Mouse (Mus musculus) embryonic facial prominence, embryonic 10.5 days (tissue): ENCODE measurements around the gene Vps11. TPM values are rescaled to one million over a fixed set of nuclear protein-coding genes. Genes with fewer than 3 reads are reported as not detected.
"Not testable (repeated sequence)": the region's sequence is repeated elsewhere in the genome, so short reads cannot be mapped to it uniquely, and the experiment has no call there.

ENCODE experiments used
- DNase-seq: peaks from one replicate; pipeline ENCODE4 v3.0.0-alpha.2; 2017; ENCODE audit warnings: low spot score
- H3K27ac ChIP-seq: fragments of 300-500 bp; sonication (generic); replicated peaks from 2 replicates; pipeline ENCODE4 v1.5.1; 2016; ENCODE audit warnings: mild to moderate bottlenecking
- H3K27me3 ChIP-seq: fragments of 300-500 bp; sonication (generic); replicated peaks from 2 replicates; pipeline ENCODE4 v1.6.1; 2016; ENCODE audit warnings: low read depth, mild to moderate bottlenecking; ENCODE audit not compliant: poor library complexity, severe bottlenecking
- H3K36me3 ChIP-seq: fragments of 300-500 bp; sonication (generic); replicated peaks from 2 replicates; pipeline ENCODE4 v1.6.1; 2016; ENCODE audit warnings: mild to moderate bottlenecking, moderate library complexity
- H3K4me1 ChIP-seq: fragments of 300-500 bp; sonication (generic); 2 replicates; pipeline ENCODE4 v1.6.1; 2016
- H3K4me3 ChIP-seq: fragments of 300-500 bp; sonication (generic); 2 replicates; pipeline ENCODE4 v1.5.1; 2016; ENCODE audit warnings: mild to moderate bottlenecking, moderate library complexity
- H3K9me3 ChIP-seq: fragments of 300-500 bp; sonication (generic); 2 replicates; pipeline ENCODE4 v1.6.1; 2016; ENCODE audit warnings: mild to moderate bottlenecking
- WGBS: fragments of 180-500 bp; shearing (Covaris S2); methylation state at CpG from one replicate; pipeline ENCODE4 v1.1.7; 2016; 5-methylcytosine and 5-hydroxymethylcytosine counted together
- polyA plus RNA-seq: library from polyadenylated mRNA; unstranded; fragments of >200 nt; fragmentation: Nextera tagmentation; extraction: Ambion mirVana; gene quantifications from 2 replicates; pipeline ENCODE4 v1.2.1, GENCODE M21; 2016

The Vps11 gene
- polyA plus RNA-seq, 1 experiment from 2014 or later: 30.9 TPM

DNA sequence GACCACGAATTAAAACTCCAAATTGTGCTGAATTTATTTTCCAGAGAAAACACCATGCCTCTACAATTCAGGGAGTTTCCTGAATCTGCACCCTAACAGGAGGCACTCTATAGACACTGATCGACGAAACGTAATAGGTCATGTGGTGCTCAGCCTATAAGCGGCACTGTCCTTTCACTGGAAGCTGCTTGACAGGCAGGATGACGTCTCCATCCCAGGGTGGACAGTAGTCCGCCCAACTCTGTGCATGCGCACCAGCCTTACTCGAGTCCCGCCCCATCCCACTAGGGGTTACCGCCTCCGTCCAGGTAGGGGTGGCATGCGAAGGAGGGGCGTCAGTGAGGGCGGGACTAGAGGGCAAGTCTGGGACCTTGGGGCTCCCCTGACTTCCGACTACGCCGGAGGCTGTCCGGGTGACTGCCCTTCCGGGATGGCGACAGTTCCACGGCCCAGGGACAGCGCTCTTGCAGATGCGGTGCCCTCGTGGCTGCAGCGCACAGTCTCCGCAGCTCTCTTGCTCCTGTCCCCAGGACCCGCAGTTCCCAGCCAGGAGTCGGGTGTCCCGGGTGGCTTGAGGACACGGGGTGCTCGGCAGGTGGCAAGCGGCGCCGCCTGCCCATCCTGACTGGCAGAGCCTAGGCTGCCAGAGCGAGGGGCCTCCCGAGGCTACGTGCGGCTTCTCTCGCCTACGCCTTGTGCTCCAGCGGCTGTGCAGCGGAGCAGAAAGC is 35.4 kb upstream of the Vps11 start, which contains the start of gene Slc37a4:
Gene Slc37a4 (plus strand): TSS at position 169 of the 728 bp plus-strand sequence.
- peak; percentile 93 for DNase-seq
- Histone ChIP-seq H3K4me1 (peaks cover 26% of the 10 kb centered on the region), H3K27ac (peak within 1 kb of the TSS; percentile 86), H3K4me3 (peak within 1 kb of the TSS; percentile 79), H3K36me3 (peaks cover 43% of the 10 kb centered on the region), H3K9me3 (no peaks in the 10 kb centered on the region), H3K27me3 (no peaks in the 10 kb centered on the region)
- under 1% methylated on average over 43 of the region's 43 CpGs for WGBS

DNA sequence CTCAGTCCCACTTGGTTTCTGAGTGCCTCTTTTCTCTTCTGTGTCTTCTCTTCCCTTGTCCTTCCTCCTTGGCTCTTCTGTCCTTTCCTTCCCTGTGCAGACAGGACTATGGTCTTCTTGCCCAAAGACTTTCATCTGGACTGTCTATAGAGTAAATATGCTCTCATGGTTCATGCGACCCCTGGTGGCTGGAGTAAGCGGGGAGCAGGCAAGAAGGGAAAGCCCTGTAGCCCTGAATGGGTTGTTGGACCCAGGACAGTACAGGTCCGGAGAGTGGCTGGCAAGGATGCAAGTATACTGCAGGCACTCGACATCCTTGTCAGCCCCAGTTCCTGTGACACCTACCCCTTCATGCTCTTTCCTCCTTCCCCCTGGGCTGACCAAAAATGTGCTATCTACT is 30.0 kb upstream of the Vps11 start:
- Histone ChIP-seq H3K36me3 (peaks cover 67% of the 10 kb centered on the region), H3K4me1 (peaks cover 3% of the 10 kb centered on the region; the same call in 1 of the 2 replicates), H3K9me3 (no peaks in the 10 kb centered on the region), H3K27ac (no peak overlapping the region), H3K4me3 (no peak overlapping the region), H3K27me3 (no peaks in the 10 kb centered on the region)
- DNase-seq: peak; percentile 72
- 47% methylated on average over 4 of the region's 4 CpGs for WGBS

DNA sequence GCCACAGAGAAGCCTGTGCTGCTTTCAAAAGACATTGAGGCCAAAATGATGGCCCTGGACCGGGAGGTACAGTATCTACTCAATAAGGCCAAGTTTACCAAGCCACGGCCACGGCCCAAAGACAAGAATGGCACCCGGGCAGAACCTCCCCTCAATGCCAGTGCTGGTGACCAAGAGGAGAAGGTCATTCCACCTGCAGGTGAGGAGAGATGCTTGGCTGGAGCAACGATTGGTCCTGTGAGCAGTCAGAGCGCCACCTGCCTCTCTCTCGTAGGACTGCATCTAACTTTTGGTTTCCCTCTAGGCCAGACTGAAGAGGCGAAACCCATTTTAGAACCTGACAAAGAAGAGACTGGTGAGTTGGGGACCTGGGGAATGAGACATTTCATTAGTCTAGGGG is 27.8 kb upstream of the Vps11 start:
- 67% methylated on average over 8 of the region's 8 CpGs for WGBS
- H3K27ac ChIP-seq: no peak overlapping the region
- no peaks in the 10 kb centered on the region for H3K9me3 ChIP-seq
- H3K4me1 ChIP-seq: no peaks in the 10 kb centered on the region
- peaks cover 89% of the 10 kb centered on the region for H3K36me3 ChIP-seq
- peak; percentile 42 for DNase-seq
- no peak overlapping the region for H3K4me3 ChIP-seq
- H3K27me3 ChIP-seq: no peaks in the 10 kb centered on the region

DNA sequence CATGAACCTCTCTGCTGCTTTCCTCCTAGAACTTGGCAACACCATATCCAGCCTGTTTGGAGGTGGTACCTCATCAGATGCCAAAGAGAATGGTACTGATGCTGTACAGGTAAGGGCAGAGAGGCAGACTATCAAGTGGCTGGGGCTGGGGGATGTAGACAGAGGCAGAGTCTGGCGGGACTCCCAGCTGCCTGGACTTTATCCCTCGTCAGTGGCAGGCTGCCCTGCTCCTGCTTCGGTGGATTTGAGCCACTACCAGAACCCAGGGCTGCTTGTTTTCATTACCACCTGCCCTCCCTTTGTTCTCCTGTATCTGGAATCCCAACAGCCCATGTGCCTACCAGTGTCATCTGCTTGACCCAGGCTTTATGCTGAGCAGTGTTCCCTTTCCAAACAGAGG is 25.8 kb upstream of the Vps11 start:
- Histone ChIP-seq H3K36me3 (peaks cover 100% of the 10 kb centered on the region), H3K27me3 (no peaks in the 10 kb centered on the region), H3K4me1 (no peaks in the 10 kb centered on the region), H3K9me3 (no peaks in the 10 kb centered on the region), H3K27ac (no peak overlapping the region), H3K4me3 (no peak overlapping the region)
- DNase-seq: no peak
- WGBS: 86% methylated on average over 3 of the region's 3 CpGs

DNA sequence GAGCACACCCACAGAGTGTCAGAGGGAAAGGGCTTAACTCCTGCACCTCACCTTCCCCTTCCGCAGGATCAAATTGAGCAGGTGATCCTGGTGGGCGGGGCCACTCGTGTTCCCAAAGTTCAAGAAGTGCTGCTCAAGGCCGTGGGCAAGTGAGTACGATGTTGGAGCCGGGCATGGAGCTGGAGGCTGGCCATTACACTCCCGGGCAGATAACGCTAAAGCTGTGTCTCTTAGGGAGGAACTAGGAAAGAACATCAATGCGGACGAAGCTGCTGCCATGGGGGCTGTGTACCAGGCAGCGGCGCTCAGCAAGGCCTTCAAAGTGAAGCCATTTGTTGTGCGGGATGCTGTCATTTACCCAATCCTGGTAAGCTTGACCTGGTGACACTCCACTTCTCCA is 23.1 kb upstream of the Vps11 start:
- Histone ChIP-seq H3K4me1 (peaks cover 21% of the 10 kb centered on the region), H3K27me3 (no peaks in the 10 kb centered on the region), H3K4me3 (no peak overlapping the region), H3K27ac (no peak overlapping the region), H3K36me3 (peaks cover 93% of the 10 kb centered on the region), H3K9me3 (no peaks in the 10 kb centered on the region)
- WGBS: 93% methylated on average over 13 of the region's 13 CpGs
- DNase-seq: no peak

DNA sequence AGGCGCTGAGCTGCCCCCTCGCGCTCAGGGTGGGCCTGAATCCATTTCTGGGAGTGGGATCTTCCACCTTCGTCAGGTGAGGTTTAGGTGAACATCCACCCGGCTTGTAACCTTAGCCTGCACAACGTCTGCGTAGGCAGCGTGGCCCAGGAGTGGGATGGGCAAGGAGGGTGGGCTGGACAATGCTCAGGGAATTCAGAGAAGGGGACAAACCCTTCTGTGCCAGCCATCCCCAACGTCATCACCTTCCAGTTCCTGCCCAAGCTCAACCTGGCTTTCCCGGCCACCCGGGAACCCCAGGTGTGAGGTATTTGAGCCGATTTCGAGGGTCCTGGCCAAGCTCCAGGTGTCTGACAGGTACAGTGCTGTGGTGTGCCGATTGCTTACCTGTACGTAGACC is 18.4 kb upstream of the Vps11 start:
- H3K27ac ChIP-seq: peak overlapping the region; percentile 93
- H3K27me3 ChIP-seq: no peaks in the 10 kb centered on the region
- H3K36me3 ChIP-seq: peaks cover 45% of the 10 kb centered on the region
- H3K4me3 ChIP-seq: peak overlapping the region; percentile 88
- 9% methylated on average over 15 of the region's 15 CpGs for WGBS
- no peak for DNase-seq
- no peaks in the 10 kb centered on the region for H3K9me3 ChIP-seq
- H3K4me1 ChIP-seq: peaks cover 26% of the 10 kb centered on the region

DNA sequence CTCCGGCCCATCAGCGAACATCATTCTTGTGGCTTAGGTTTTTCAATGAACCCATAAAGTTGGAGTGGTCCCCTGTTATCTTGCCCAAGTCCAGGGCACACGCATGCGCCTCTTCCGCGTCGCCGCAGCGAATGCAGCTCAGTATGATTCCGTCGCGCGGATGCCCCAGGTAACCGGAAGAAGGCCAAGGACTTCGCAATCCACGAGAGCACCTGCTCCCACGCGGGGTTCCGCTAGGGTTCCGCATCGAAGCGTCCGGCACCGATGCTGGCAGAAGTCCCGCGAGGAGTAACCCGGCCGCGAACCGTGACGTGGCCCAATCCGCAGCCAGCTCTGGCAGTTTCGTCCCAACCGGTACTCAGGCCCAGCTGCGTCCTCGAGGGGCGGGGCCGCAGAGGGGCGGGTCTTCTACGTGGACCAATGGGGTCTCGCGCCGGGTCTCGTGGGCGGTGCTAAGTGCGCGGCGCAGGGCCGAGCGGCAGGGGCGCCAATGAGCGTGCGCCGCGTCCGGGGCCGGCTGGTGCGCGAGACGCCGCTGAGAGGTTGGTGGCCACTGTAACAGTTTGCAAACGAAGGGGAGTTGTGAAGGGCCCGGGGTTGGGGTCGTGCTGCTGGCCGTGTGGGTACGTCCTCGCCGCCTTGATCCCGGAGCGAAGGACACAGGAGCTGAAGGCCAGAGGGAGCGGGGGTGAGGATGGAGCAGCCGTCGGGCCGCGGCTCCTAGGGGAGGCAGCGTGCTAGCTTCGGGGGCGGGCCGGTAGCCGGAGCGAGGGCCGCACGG is 17.8 kb upstream of the Vps11 start, which contains the start of gene Hyou1:
Gene Hyou1 (plus strand): TSS at position 437 of the 781 bp plus-strand sequence.
- Histone ChIP-seq H3K4me1 (peaks cover 26% of the 10 kb centered on the region), H3K4me3 (peak within 1 kb of the TSS; percentile 88), H3K27me3 (no peaks in the 10 kb centered on the region), H3K9me3 (no peaks in the 10 kb centered on the region), H3K27ac (peak within 1 kb of the TSS; percentile 93), H3K36me3 (peaks cover 39% of the 10 kb centered on the region)
- peak; percentile 100 for DNase-seq
- under 1% methylated on average over 83 of the region's 83 CpGs for WGBS

DNA sequence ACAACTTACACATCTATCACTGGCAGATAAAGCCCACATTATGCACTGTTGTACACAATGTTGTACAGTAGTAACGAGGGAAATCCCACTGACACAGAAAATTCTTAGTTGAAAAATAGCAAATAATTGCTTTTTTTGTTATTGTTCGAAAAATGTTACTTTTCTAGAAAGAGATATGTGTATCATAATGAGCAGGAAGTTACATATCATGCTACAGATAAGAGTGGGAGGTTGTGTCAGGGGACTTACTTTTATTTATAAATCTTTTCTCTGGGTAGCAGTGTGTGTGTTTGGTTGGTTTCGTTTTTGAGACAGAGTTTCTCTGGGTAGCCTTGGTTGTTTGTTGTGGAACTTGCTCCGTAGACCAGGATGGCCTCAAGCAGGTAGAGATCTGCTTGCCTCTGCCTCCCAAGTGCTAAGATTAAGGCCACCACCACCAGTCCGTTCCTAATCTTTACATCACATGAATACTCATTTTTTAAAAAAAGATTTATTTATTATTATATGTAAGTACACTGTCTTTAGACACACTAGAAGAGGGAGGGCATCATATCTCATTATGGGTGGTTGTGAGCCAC is 16.8 kb upstream of the Vps11 start:
- no peak for DNase-seq
- Histone ChIP-seq H3K4me1 (peaks cover 26% of the 10 kb centered on the region), H3K9me3 (no peaks in the 10 kb centered on the region), H3K36me3 (peaks cover 29% of the 10 kb centered on the region), H3K27ac (peak overlapping the region; percentile 93), H3K4me3 (peak overlapping the region; percentile 88), H3K27me3 (no peaks in the 10 kb centered on the region)
- 90% methylated on average over 5 of the region's 5 CpGs for WGBS

DNA sequence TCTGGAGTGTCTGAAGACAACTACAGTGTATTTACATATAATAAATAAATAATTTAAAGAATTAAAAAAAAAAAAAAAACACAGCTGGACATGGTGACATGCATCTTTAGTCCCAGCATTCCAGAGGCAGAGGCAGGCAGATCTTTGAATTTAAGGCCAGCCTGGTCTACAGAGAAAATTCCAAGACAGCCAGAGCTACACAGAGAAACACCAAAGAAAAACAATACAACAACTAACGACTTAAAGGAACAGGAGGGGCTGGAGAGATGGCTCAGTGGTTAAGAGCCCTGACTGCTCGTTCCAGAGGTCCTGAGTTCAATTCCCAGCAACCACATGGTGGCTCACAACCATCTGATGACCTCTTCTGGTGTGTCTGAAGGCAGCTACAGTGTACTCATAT is 15.9 kb upstream of the Vps11 start:
- Histone ChIP-seq H3K36me3 (peaks cover 20% of the 10 kb centered on the region), H3K4me1 (peaks cover 26% of the 10 kb centered on the region)
- H3K9me3 ChIP-seq, H3K4me3 ChIP-seq, H3K27me3 ChIP-seq, DNase-seq, H3K27ac ChIP-seq: not testable (repeated sequence)
- 90% methylated on average over 2 of the region's 2 CpGs for WGBS

DNA sequence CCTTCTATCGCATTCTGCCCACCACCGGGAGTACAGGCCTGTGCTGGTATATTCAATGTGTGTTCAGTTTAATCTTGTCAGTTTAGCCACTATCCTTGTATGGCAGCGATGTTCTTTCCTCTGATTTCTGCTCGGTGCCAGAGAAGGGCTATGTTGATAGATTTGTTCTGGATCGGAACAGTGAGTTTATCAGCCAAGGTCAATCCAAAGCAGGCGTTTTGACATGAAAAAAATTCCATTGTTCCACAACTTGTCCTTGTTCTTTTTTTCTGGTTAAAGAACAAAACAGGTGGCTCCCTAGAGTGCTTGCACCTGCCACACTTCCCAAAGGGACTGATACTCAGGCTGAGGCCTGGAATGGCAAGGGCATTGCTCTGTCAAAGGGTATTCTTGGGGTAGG is 14.7 kb upstream of the Vps11 start:
- 92% methylated on average over 6 of the region's 6 CpGs for WGBS
- H3K27ac ChIP-seq: no peak overlapping the region
- no peaks in the 10 kb centered on the region for H3K27me3 ChIP-seq
- H3K4me3 ChIP-seq: no peak overlapping the region
- H3K4me1 ChIP-seq: peaks cover 19% of the 10 kb centered on the region
- no peaks in the 10 kb centered on the region for H3K9me3 ChIP-seq
- DNase-seq: no peak
- H3K36me3 ChIP-seq: peaks cover 8% of the 10 kb centered on the region

DNA sequence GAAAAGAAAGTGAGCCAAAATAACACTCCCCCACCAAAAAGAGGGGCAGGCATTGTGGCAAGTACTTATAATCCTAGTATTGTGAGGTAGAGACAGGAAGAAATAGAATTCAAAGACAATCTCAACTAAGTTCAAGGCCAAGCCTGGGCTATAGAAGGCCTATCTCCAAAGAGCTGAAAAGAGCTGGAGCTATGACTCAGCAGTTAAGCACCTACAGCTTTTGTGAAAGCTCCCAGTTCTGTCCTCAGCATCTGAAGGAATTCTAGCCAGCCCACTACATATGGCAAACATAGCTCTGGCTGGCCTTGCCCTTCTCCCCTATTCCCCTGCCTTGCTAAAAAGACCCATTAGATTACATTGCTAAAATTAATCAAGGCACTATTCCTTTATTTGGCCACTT is 11.9 kb upstream of the Vps11 start:
- no peaks in the 10 kb centered on the region for H3K9me3 ChIP-seq
- peaks cover 2% of the 10 kb centered on the region for H3K4me1 ChIP-seq
- H3K36me3 ChIP-seq: no peaks in the 10 kb centered on the region
- H3K4me3 ChIP-seq: no peak overlapping the region
- no peaks in the 10 kb centered on the region for H3K27me3 ChIP-seq
- DNase-seq: no peak
- no peak overlapping the region for H3K27ac ChIP-seq

DNA sequence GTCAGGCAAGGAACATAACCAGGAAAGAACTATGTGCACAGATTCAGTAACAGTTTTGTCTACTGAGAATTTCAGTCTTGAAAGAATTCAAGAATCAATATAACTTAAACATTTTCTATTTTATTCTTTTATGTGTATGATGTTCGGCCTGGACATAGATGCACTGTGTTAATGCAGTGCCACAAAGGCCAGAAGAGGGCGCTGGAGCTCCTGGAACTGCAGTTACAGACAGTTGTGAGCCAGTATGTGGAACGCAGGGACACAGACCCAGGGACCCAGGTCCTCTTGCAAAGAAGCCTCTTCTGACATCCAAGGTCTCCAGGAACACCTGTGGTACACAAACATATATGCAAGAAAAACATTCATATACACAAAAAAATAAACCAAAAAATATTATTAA is 3.0 kb upstream of the Vps11 start:
- H3K27me3 ChIP-seq: no peaks in the 10 kb centered on the region
- H3K36me3 ChIP-seq: peaks cover 5% of the 10 kb centered on the region
- DNase-seq: no peak
- peaks cover 11% of the 10 kb centered on the region for H3K4me1 ChIP-seq
- no peak overlapping the region for H3K27ac ChIP-seq
- H3K9me3 ChIP-seq: no peaks in the 10 kb centered on the region
- 62% methylated on average over 3 of the region's 3 CpGs for WGBS
- no peak overlapping the region for H3K4me3 ChIP-seq
